Mouse (Mus musculus) layer of hippocampus, postnatal 25 days (tissue): ENCODE results near the gene Dlg2. TPM values are rescaled to one million over a fixed set of nuclear protein-coding genes. Genes with fewer than 3 reads are reported as not detected.
A peak's percentile ranks its signal among the peaks of the same experiment; 100 is the strongest.

Experiments
- DNase-seq, 2 experiments: peaks; one replicate each; pipeline ENCODE4 v3.0.0; 2022; ENCODE audit warnings: mixed read lengths in 2 of 2, low spot score in 1 of 2; ENCODE audit errors: extremely low spot score in 1 of 2
- total RNA-seq, 2 experiments: library from RNA; stranded (reverse); gene quantifications; 2 replicates each; pipeline ENCODE4 v1.2.3; 2021

Gene Dlg2
- total RNA-seq, 2 experiments from 2014 or later, result 264 to 282 TPM

DNA sequence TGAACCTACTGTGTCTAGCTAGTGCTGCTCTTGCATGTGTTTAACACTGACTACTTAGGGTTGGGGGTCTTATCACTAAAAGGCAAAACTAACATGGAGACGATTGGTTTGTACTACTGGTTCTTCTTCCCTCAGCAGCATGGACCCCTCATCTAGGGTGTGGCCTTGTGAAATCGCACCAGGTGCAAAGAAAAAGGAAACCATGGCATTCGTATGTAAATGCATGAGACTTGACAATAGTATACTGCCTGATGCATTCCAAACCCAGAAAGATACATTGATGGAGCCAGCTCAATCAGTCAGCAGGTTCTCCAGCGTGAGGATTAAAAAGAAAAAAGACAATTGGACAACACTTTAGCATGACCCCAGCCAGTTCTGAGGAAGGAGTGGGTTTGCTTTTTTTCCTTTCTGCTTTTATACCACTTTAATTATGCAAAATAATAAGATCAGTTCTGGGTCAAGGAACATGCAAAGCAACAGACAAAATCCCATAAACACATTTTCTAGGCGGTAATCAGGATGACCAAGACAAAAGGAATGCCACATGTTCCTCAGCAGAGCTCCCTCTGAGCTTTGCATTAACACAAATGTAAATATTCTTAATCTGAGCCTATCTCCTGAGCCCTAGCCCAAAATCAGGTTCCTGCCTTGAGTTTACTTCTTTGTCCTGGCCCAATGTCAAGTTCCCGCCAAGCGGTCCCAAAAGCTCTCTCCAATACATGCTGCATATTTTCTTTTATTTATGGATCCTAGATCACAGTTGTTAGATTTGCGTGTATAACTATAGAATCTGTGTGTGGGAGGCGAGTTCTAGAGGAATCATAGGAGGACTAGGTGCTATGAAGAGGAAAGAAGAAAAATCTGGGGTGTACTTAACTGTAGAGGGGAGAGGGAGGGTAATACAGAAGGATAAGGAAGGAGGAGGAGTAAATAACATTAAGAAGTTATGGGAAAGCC is 595.6 kb downstream of the Dlg2 start:
- no peak for DNase-seq

- DNase-seq, result no peak
These were observed 609.6 kb downstream of the Dlg2 start for GRCm38 (mm10) chr7:91086071-91086470.

DNA sequence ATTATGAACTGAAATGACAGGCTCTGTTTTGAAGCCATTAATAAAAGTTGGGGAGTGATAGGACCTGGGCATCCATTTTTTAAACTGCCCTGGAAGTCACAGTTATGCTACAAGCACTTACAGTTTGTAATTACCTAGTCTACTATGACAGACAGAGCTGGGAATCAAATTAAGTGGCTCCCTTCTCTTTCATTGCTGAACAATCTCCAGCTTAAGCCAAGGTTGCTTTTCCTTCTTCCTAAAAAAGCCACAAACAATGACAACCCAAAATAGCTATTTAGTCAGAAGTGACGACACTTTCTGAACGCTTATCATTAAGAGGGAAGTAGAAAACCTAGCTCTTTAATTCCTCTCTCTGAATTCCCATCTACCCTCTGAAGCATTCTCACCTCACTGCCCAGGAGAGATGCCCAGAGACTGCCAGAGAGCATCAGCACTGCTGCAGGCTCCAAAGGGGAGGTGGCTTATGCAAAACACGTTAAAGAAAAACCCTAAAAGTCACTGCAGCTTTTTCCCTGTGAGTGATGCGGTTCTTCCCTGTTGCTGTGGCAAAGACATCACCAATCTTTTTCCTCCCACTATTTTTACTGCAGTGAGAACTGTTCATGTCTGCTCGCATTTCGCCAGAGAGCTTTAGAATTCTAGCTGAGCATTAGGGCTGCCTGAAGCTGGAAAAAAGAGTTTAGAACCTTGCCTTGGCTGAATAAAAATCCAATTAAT is 612.9 kb downstream of the Dlg2 start:
- DNase-seq, result peak in 1 of 2 experiments; percentile 35

DNA sequence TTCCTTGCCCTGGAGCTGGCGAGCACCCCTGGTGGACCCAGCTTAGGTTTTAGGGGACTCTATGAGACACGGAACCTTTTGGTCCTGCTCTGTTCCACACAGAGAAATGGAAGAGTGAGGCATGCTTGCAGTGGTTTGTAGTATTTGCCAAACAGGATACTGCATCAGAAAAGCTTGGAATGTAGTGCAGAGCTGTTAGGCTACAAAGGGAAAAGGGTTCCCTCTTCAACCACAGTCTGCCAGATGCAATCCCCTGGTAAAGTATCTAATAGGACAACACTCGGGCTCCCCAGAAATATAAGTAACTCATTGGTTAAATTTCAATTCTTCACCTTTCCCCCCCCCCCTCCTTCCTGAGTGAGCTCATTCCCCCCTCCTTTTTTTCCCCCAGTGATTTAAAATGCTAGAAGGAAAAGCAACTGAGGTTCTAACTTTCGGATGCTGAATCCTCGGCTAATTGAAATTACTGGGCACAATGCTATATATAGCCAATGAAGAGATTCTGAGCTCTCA is 613.9 kb downstream of the Dlg2 start:
- no peak for DNase-seq

- DNase-seq, result peak; percentile 21 to 35
These were observed 614.6 kb downstream of the Dlg2 start for GRCm38 (mm10) chr7:91090830-91091683.

DNA sequence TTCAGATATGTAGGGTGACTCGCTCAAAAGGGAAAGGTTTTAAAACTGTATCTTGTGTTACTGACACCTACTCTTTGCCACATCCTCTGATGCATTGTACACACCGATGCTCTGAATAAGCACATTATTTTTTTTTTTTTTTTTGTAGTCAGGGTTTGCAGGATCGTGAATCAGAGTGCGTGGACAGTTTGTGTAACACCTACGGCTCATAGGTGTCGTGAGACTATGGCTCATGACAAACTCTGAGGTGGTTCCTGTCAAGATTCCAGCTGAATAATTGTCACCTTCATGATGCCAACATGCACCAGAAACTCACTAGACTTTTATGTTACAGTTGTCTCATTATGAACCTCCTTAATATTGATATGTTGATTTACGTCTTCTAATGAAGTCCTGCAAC is 620.0 kb downstream of the Dlg2 start:
- DNase-seq, result no peak

- no peak for DNase-seq
These were observed 622.0 kb downstream of the Dlg2 start for GRCm38 (mm10) chr7:91098521-91098920.

GRCm38 (mm10) chr7:91109575-91109974 is 633.1 kb downstream of the Dlg2 start:
- DNase-seq, result no peak

DNA sequence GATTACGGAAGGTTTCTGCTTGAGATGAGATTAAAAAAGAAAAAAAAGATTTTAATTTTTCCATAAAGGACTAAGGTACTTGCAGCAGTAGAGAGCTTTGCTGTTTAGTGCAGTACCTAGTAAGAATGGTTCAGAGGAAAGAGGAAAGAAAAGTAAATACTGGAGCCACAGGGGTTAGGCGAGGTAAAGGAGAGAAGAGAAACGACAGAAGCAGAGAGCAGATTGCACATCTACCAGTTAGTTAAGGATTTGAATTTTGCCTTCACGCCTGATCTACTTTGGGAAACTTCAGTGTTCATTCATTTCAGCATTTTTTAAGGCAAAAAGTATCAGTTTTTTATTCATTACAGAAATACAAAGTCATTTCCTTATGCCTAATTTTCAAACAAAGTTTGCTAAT is 655.7 kb downstream of the Dlg2 start:
- DNase-seq, result no peak

GRCm38 (mm10) chr7:91154096-91154495 is 677.6 kb downstream of the Dlg2 start:
- no peak for DNase-seq

GRCm38 (mm10) chr7:91159144-91159543 is 682.7 kb downstream of the Dlg2 start:
- DNase-seq, result no peak

DNA sequence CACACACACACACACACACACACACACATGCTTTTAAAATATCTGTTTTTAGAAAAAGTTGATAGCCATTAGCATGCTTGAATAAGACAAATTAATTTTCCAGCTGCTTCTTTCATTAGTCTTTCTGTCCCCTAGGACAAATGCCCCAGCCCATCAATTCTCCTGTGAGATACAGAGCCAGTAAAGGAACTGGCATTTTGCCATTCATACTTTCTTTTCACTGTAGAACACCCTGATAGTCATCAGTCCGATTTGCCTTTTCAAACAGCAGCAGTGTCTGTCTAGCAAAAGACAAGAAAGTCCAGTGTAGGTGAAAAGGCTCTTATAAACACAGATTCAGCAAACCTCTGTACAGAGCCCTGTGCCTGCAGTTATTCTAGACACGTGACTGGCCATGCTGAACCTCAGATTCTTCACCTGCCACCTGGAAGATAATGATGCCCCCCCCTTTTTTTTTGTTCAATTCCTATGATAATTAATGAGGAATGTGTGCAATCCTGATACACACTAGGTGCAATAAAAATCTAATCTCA is 685.2 kb downstream of the Dlg2 start:
- DNase-seq, result no peak

DNA sequence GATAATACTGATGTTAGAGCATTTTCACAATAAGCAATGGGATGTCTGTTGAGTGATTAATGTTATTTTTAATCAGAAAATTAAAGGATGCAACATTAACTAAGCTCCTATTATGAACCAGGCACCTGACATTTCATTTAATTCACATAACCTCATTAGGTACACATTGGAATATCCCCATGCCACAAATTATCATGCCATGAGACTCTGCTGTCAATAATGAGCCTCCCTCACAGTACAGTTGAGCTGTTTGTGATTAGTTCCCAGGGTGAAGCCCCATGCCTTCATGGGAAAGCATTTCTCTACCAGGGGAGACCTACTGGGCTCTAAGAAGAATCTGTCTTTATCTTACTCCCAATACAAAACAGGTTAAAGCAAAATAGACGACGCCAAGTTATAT is 697.1 kb downstream of the Dlg2 start:
- DNase-seq, result no peak

DNA sequence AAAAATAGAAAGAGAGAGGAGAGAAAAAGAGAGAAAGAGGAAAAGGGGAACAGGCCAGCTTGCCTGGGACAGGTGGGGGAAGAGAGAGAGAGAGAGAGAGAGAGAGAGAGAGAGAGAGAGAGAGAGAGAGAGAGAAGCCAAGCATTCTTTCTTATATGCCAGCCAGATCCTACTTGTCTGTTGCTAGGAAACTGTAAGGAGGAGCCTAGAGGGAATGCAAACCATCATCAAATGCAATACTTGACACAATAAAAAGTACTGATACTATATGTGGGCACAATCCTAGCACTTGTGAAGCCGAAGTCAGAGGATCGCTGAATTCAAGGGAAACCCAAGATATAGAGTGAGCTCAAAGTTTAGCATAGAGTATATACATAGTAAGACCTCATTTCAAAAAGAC is 711.7 kb downstream of the Dlg2 start:
- no peak for DNase-seq

- DNase-seq, result no peak
These were observed 722.9 kb downstream of the Dlg2 start for GRCm38 (mm10) chr7:91199372-91199771.

GRCm38 (mm10) chr7:91208083-91208852 is 731.8 kb downstream of the Dlg2 start:
- DNase-seq, result no peak

DNA sequence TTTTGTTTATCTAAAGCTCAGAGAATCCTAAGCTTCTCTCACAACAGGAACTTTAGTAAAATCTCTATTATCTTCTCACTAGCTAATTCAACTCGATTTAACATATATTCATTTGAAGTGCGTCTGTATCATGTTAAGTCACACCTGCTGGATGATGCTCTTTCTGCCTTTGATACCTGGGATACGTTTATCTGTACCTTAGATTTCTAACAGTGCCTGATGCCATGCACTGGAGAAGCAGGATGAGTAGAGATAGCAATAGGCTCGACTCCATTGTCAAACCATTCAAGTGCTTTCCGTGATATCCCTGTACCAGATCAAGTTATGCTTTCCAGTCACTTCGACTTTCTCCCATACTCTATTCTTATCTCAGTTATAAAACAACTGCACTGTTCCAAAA is 732.5 kb downstream of the Dlg2 start:
- no peak for DNase-seq

- DNase-seq, result no peak
These were observed 735.8 kb downstream of the Dlg2 start for GRCm38 (mm10) chr7:91212236-91212635.

- no peak for DNase-seq
These were observed 738.4 kb downstream of the Dlg2 start for GRCm38 (mm10) chr7:91214921-91215320.
